Mouse (Mus musculus) kidney, embryonic 15.5 days (tissue): ENCODE measurements around the gene Zdhhc7. TPM values are rescaled to one million over a fixed set of nuclear protein-coding genes. Genes with fewer than 3 reads are reported as not detected.
A peak's percentile ranks its signal among the peaks of the same experiment; 100 is the strongest.

Experiments used
- ATAC-seq: fragments of 200-750 bp; cut with Nextera tagmentation; replicated peaks from 2 replicates; pipeline ENCODE4 v1.8.0; 2017; ENCODE audit warnings: moderate TSS enrichment; ENCODE audit not compliant: low FRiP score
- H3K27ac ChIP-seq: fragments of 300-500 bp; sonication (generic); 2 replicates; pipeline ENCODE4 v1.5.1; 2015; ENCODE audit warnings: mild to moderate bottlenecking, inconsistent platforms
- H3K27me3 ChIP-seq: fragments of 300-500 bp; sonication (generic); 2 replicates; pipeline ENCODE4 v1.6.1; 2015; ENCODE audit warnings: inconsistent platforms
- H3K36me3 ChIP-seq: fragments of 300-500 bp; sonication (generic); 2 replicates; pipeline ENCODE4 v1.6.1; 2015; ENCODE audit warnings: inconsistent platforms
- H3K4me1 ChIP-seq: fragments of 300-500 bp; sonication (generic); 2 replicates; pipeline ENCODE4 v1.6.1; 2015; ENCODE audit warnings: inconsistent platforms
- H3K4me2 ChIP-seq: fragments of 300-500 bp; sonication (generic); 2 replicates; pipeline ENCODE4 v1.6.1; 2015; ENCODE audit warnings: moderate library complexity, mild to moderate bottlenecking, inconsistent platforms
- H3K4me3 ChIP-seq: fragments of 300-500 bp; sonication (generic); replicated peaks from 2 replicates; pipeline ENCODE4 v1.5.1; 2015; ENCODE audit warnings: mild to moderate bottlenecking, inconsistent platforms
- H3K9ac ChIP-seq: fragments of 300-500 bp; sonication (generic); 2 replicates; pipeline ENCODE4 v1.6.1; 2015; ENCODE audit warnings: mild to moderate bottlenecking, inconsistent platforms
- H3K9me3 ChIP-seq: fragments of 300-500 bp; sonication (generic); replicated peaks from 2 replicates; pipeline ENCODE4 v1.6.1; 2016; ENCODE audit warnings: inconsistent platforms
- WGBS: fragments of 180-500 bp; shearing (Covaris S2); methylation state at CpG from one replicate; pipeline ENCODE4 v1.1.7; 2015; ENCODE audit warnings: mixed read lengths; 5-methylcytosine and 5-hydroxymethylcytosine counted together
- polyA plus RNA-seq: library from polyadenylated mRNA; unstranded; fragments of >200 nt; fragmentation: Nextera tagmentation; extraction: Ambion mirVana; gene quantifications from 2 replicates; pipeline ENCODE4 v1.2.1, GENCODE M21; 2015

Zdhhc7 gene
- polyA plus RNA-seq, 1 experiment from 2014 or later, result 34.3 TPM

GRCm38 (mm10) chr8:120129547-120129946, 28.3 kb upstream of the Zdhhc7 start:
- no peaks in the 10 kb centered on the region for H3K9me3 ChIP-seq
- H3K4me1 ChIP-seq, result peaks cover 39% of the 10 kb centered on the region
- WGBS, result 60% methylated on average over 4 of the region's 4 CpGs
- no peak overlapping the region for H3K4me2 ChIP-seq
- no peak overlapping the region for H3K9ac ChIP-seq
- no peaks in the 10 kb centered on the region for H3K36me3 ChIP-seq
- H3K4me3 ChIP-seq, result no peak overlapping the region
- H3K27ac ChIP-seq, result 0 out of 2 replicates have a peak overlapping the region, but pooled peaks have one; percentile 18
- H3K27me3 ChIP-seq, result no peaks in the 10 kb centered on the region
- no peak for ATAC-seq

GRCm38 (mm10) chr8:120126357-120127161, 25.3 kb upstream of the Zdhhc7 start:
- Histone ChIP-seq H3K4me1 (peaks cover 45% of the 10 kb centered on the region), H3K4me2 (no peak overlapping the region; the same call in 1 of the 2 replicates), H3K27ac (peak overlapping the region; percentile 82), H3K9me3 (no peaks in the 10 kb centered on the region), H3K27me3 (no peaks in the 10 kb centered on the region), H3K9ac (no peak overlapping the region), H3K36me3 (no peaks in the 10 kb centered on the region), H3K4me3 (no peak overlapping the region)
- 33% methylated on average over 14 of the region's 14 CpGs for WGBS
- peak; percentile 63 for ATAC-seq

DNA sequence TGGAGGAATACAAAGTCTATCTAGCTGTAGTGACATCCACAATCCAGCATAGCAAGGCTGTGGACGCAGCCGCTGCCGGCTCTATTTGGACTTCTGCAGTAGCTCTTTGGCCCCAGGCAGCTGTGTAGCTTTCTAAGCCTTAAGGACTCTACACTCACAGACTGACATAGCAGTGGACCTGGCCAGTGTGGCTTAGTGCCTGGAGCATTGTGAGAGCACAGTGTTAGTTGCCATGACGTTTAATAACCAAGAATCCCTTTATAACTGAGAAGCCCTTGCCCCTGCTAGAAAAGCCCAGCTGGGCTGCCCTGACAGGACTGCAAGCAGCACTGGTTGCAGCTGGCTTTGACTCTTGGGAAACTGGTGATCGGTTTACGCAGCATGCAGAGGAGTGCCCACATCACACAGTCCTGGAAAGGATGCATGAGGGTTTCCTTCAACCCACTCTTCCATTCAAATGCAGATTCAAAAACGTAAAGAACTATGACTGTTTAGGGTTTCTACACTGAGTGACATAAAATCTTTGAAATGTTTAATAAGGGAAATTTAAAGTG, 23.6 kb upstream of the Zdhhc7 start:
- no peak overlapping the region for H3K4me3 ChIP-seq
- H3K27me3 ChIP-seq, result 0 out of 2 replicates have a peak, but pooled peaks cover 3% of the 10 kb centered on the region
- H3K4me2 ChIP-seq, result no peak overlapping the region
- no peak for ATAC-seq
- H3K9me3 ChIP-seq, result no peaks in the 10 kb centered on the region
- H3K36me3 ChIP-seq, result no peaks in the 10 kb centered on the region
- WGBS, result 62% methylated on average over 7 of the region's 7 CpGs
- peaks cover 48% of the 10 kb centered on the region for H3K4me1 ChIP-seq
- no peak overlapping the region for H3K9ac ChIP-seq
- H3K27ac ChIP-seq, result peak overlapping the region; percentile 58

- no peak for ATAC-seq
- Histone ChIP-seq H3K27me3 (0 out of 2 replicates have a peak, but pooled peaks cover 4% of the 10 kb centered on the region), H3K9me3 (no peaks in the 10 kb centered on the region), H3K9ac (no peak overlapping the region), H3K4me1 (peaks cover 42% of the 10 kb centered on the region), H3K36me3 (no peaks in the 10 kb centered on the region), H3K4me3 (no peak overlapping the region), H3K27ac (peak overlapping the region; percentile 58; the same call in 1 of the 2 replicates), H3K4me2 (no peak overlapping the region)
- WGBS, result 42% methylated on average over 6 of the region's 6 CpGs
These were observed 23.0 kb upstream of the Zdhhc7 start for GRCm38 (mm10) chr8:120124261-120124660.

- WGBS, result 55% methylated on average over 5 of the region's 5 CpGs
- Histone ChIP-seq H3K4me2 (no peak overlapping the region), H3K4me1 (peaks cover 27% of the 10 kb centered on the region), H3K36me3 (no peaks in the 10 kb centered on the region), H3K9ac (no peak overlapping the region), H3K27me3 (peaks cover 27% of the 10 kb centered on the region), H3K9me3 (no peaks in the 10 kb centered on the region), H3K27ac (no peak overlapping the region), H3K4me3 (no peak overlapping the region)
- ATAC-seq, result no peak
These were observed 19.7 kb upstream of the Zdhhc7 start for GRCm38 (mm10) chr8:120120951-120121350.

GRCm38 (mm10) chr8:120119931-120120330, 18.6 kb upstream of the Zdhhc7 start:
- ATAC-seq, result no peak
- H3K9ac ChIP-seq, result no peak overlapping the region
- H3K36me3 ChIP-seq, result no peaks in the 10 kb centered on the region
- peaks cover 38% of the 10 kb centered on the region for H3K27me3 ChIP-seq
- H3K9me3 ChIP-seq, result no peaks in the 10 kb centered on the region
- H3K4me1 ChIP-seq, result peaks cover 17% of the 10 kb centered on the region
- H3K27ac ChIP-seq, result no peak overlapping the region
- H3K4me3 ChIP-seq, result no peak overlapping the region
- 79% methylated on average over 6 of the region's 6 CpGs for WGBS
- no peak overlapping the region for H3K4me2 ChIP-seq

GRCm38 (mm10) chr8:120119429-120119828, 18.1 kb upstream of the Zdhhc7 start:
- Histone ChIP-seq H3K27ac (no peak overlapping the region), H3K9ac (no peak overlapping the region), H3K4me3 (no peak overlapping the region), H3K4me1 (peaks cover 17% of the 10 kb centered on the region), H3K9me3 (no peaks in the 10 kb centered on the region), H3K27me3 (peaks cover 43% of the 10 kb centered on the region), H3K4me2 (no peak overlapping the region), H3K36me3 (no peaks in the 10 kb centered on the region)
- 71% methylated on average over 3 of the region's 3 CpGs for WGBS
- no peak for ATAC-seq

DNA sequence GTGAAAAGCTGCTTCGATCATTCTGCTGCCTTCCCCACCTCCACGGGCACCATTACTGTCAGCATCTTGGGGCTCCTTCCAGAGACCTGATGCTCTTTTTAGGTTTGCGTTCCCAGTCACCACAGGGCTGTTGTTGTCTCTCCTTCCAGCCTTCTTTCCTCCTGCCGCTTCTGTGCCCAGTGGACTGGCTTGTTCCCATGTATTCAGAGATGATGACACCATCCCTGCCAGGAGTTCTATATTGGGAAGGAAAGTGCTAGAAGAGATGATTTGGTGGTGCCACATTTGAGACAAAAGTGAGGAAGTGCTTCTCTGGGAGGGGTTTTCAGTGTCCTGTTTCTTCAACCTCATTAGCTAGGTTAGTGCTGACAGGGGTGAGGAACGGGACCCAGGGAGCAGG, 17.6 kb upstream of the Zdhhc7 start:
- peaks cover 15% of the 10 kb centered on the region; the same call in 1 of the 2 replicates for H3K4me1 ChIP-seq
- no peaks in the 10 kb centered on the region for H3K36me3 ChIP-seq
- WGBS, result 79% methylated on average over 5 of the region's 5 CpGs
- H3K27ac ChIP-seq, result no peak overlapping the region
- H3K9me3 ChIP-seq, result no peaks in the 10 kb centered on the region
- peaks cover 46% of the 10 kb centered on the region for H3K27me3 ChIP-seq
- H3K4me3 ChIP-seq, result no peak overlapping the region
- H3K4me2 ChIP-seq, result no peak overlapping the region
- ATAC-seq, result no peak
- no peak overlapping the region for H3K9ac ChIP-seq

- Histone ChIP-seq H3K27ac (no peak overlapping the region), H3K4me2 (no peak overlapping the region), H3K27me3 (peaks cover 46% of the 10 kb centered on the region), H3K9me3 (no peaks in the 10 kb centered on the region), H3K36me3 (no peaks in the 10 kb centered on the region), H3K4me3 (no peak overlapping the region), H3K9ac (no peak overlapping the region), H3K4me1 (peaks cover 19% of the 10 kb centered on the region)
- 57% methylated on average over 9 of the region's 9 CpGs for WGBS
- no peak for ATAC-seq
These were observed 16.9 kb upstream of the Zdhhc7 start for GRCm38 (mm10) chr8:120118162-120118561.

DNA sequence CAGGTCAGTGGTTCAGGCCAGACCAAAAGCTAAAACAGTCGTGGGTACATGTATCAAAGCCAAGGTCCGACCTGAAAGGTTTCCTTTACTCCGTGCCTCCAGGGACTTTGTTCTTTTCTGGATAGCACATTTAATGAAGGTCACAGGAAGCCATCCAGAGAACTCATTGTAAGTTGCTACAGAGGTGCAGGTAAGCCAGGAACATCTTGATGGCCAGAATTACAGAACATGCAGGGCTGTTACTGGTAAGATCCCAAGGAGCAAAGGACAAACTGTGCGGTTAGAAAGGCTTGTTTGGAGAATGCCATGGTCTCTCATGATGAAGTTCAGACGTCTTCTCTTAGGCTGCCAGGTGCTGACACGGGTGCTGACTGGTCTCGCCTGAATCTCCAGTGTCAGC, 15.3 kb upstream of the Zdhhc7 start:
- no peak overlapping the region for H3K9ac ChIP-seq
- H3K27ac ChIP-seq, result no peak overlapping the region
- no peaks in the 10 kb centered on the region for H3K36me3 ChIP-seq
- H3K9me3 ChIP-seq, result no peaks in the 10 kb centered on the region
- no peak overlapping the region for H3K4me3 ChIP-seq
- H3K4me2 ChIP-seq, result no peak overlapping the region
- peaks cover 46% of the 10 kb centered on the region for H3K27me3 ChIP-seq
- peaks cover 26% of the 10 kb centered on the region for H3K4me1 ChIP-seq
- ATAC-seq, result no peak
- 70% methylated on average over 7 of the region's 7 CpGs for WGBS

DNA sequence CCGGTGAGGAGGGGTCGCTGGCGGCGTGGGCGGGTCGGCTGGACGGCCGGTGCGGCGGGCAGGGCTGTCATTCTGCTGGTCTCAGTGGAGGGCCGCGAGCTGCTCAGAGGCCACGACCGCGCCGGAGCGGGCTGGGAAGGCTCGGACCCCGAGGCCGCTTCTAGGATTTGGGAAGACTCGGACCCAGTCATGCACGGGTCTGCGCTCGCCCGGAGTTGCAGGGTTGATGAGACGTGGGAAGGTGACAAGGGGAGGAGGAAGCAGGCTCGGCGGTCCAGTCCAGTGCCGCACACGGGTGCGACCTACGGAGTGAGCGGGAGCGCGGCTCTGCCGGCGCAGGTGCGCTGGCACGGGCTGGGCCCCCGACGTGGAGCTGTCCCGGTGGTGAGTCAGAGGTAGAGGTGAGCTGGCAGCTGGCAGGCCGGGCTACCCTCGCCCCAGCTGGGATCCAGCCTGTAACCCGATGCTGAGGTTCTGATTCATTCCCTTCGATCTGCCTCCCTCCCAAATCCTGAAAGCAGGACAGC, 13.1 kb upstream of the Zdhhc7 start:
- H3K27ac ChIP-seq, result no peak overlapping the region
- peak overlapping the region; percentile 74 for H3K4me3 ChIP-seq
- peak overlapping the region; percentile 96 for H3K4me2 ChIP-seq
- WGBS, result under 1% methylated on average over 46 of the region's 46 CpGs
- H3K36me3 ChIP-seq, result no peaks in the 10 kb centered on the region
- peak; percentile 50 for ATAC-seq
- peaks cover 42% of the 10 kb centered on the region for H3K27me3 ChIP-seq
- peaks cover 22% of the 10 kb centered on the region for H3K4me1 ChIP-seq
- H3K9me3 ChIP-seq, result no peaks in the 10 kb centered on the region
- peak overlapping the region; percentile 67 for H3K9ac ChIP-seq

DNA sequence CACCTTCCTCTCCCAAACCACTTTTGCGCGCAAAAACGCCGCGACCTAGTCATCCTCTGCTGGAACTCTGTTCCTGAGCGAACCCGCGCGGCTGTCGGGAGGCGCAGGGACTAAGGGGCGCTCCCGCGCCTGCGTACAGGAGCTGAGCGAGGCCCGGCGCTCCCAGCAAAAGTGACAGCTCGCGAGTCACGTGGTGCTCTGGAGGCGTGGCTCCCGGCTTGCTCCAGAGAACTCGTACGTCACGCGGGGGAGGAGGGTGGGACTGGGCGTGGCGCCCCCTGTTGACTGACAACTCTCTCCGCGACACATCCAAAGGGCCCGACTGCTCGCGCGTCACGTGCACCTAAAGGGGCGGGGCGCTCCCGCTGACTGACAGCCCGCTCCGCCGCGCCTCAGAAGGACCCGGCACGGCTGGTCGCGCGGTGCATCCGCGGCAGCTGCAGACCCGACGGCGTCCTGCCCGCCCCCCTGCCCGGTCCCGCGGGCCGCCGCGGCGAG, 12.5 kb upstream of the Zdhhc7 start, which contains the start of gene 6430548M08Rik:
Gene 6430548M08Rik (plus strand): TSS at position 395 of the 498 bp plus-strand sequence.
- Histone ChIP-seq H3K4me1 (peaks cover 22% of the 10 kb centered on the region), H3K27ac (peak within 1 kb of the TSS; percentile 96), H3K4me2 (peak within 1 kb of the TSS; percentile 96), H3K4me3 (peak within 1 kb of the TSS; percentile 74), H3K9me3 (no peaks in the 10 kb centered on the region), H3K36me3 (no peaks in the 10 kb centered on the region), H3K27me3 (peaks cover 42% of the 10 kb centered on the region), H3K9ac (peak within 1 kb of the TSS; percentile 67)
- ATAC-seq, result peak; percentile 98
- under 1% methylated on average over 60 of the region's 61 CpGs for WGBS
